Mouse (Mus musculus) forebrain, postnatal 0 days (tissue): ENCODE results near the gene Igfbp6. TPM values are rescaled to one million over a fixed set of nuclear protein-coding genes. Genes with fewer than 3 reads are reported as not detected.
A peak's percentile ranks its signal among the peaks of the same experiment; 100 is the strongest.

Experiments
- ATAC-seq: fragments of 200-750 bp; cut with Nextera tagmentation; 2 replicates; pipeline ENCODE4 v1.8.0; 2017; ENCODE audit warnings: mild to moderate bottlenecking, moderate library complexity
- DNase-seq: peaks from one replicate; pipeline ENCODE4 v3.0.0-alpha.2; 2015
- H3K27ac ChIP-seq: fragments of 300-500 bp; sonication (generic); 2 replicates; pipeline ENCODE4 v1.5.1; 2014; ENCODE audit warnings: low read depth, mild to moderate bottlenecking, antibody characterized with exemption, low read length, moderate library complexity, mixed read lengths
- H3K27me3 ChIP-seq: fragments of 300-500 bp; sonication (generic); 2 replicates; pipeline ENCODE4 v1.6.1; 2014; ENCODE audit warnings: mild to moderate bottlenecking, low read length, mixed read lengths; ENCODE audit not compliant: insufficient read depth
- H3K36me3 ChIP-seq: fragments of 300-500 bp; sonication (generic); 2 replicates; pipeline ENCODE4 v1.6.1; 2014; ENCODE audit warnings: mild to moderate bottlenecking, moderate library complexity; ENCODE audit not compliant: insufficient read depth
- H3K4me1 ChIP-seq: fragments of 300-500 bp; sonication (generic); 2 replicates; pipeline ENCODE4 v1.6.1; 2014; ENCODE audit warnings: antibody characterized with exemption; ENCODE audit not compliant: insufficient read depth
- H3K4me2 ChIP-seq: fragments of 300-500 bp; sonication (generic); 2 replicates; pipeline ENCODE4 v1.6.1; 2014; ENCODE audit warnings: low read depth, mild to moderate bottlenecking, moderate library complexity
- H3K4me3 ChIP-seq: fragments of 300-500 bp; sonication (generic); 2 replicates; pipeline ENCODE4 v1.5.1; 2014; ENCODE audit warnings: low read depth, low read length, mixed read lengths
- H3K9ac ChIP-seq: fragments of 300-500 bp; sonication (generic); 2 replicates; pipeline ENCODE4 v1.6.1; 2014; ENCODE audit warnings: mild to moderate bottlenecking
- H3K9me3 ChIP-seq: fragments of 300-500 bp; sonication (generic); 2 replicates; pipeline ENCODE4 v1.6.1; 2016; ENCODE audit warnings: low read length
- CTCF ChIP-seq: sonication (generic); IDR thresholded peaks from 2 replicates; pipeline ENCODE4 v1.5.1; 2016; ENCODE audit warnings: antibody characterized with exemption, control low read depth, low read depth
- WGBS: fragments of 180-500 bp; shearing (Covaris S2); extraction: QIAGEN DNeasy Blood & Tissue Kit; methylation state at CpG from one replicate; pipeline ENCODE4 v1.1.7; 2014; 5-methylcytosine and 5-hydroxymethylcytosine counted together
- polyA plus RNA-seq: library from polyadenylated mRNA; unstranded; fragments of >200 nt; fragmentation: Nextera tagmentation; extraction: Ambion mirVana; gene quantifications from 2 replicates; pipeline ENCODE4 v1.2.1, GENCODE M21; 2015
- total RNA-seq: library from RNA; depleted of rRNA; stranded (reverse); fragments of >200 nt; gene quantifications from 2 replicates; pipeline ENCODE4 v1.2.3, GENCODE M21; 2014; rRNA removed

The Igfbp6 gene
- total RNA-seq (11.4 and 12.2 TPM in 2 replicates), polyA plus RNA-seq (8.1 and 10.3 TPM in 2 replicates)

DNA sequence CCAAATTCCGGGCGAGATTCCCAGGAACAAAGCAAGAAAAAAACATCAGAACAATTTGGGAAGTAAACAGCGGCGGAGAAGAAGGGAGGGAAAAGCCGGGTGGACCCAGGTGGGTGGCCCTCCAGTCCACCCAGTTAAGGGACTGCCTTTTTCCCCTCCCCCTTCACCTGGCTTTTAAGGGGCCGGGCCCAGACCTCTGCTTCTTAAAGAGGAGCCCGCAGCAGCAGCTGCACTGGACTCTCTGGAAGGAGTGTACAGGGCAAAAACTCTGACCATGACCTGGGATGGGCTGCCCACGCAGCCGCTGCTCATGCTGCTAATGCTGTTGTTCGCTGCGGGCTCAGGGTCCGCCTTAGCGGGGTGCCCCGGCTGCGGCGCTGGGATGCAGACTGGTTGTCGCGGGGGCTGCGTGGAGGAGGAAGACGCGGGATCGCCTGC lies at the start of gene Igfbp6:
Igfbp6 (plus strand) TSS at position 89 of the 438 bp plus-strand sequence.
- H3K9ac ChIP-seq, result no peak within 1 kb of the TSS
- H3K27ac ChIP-seq, result no peak within 1 kb of the TSS
- H3K27me3 ChIP-seq, result peaks cover 14% of the 10 kb centered on the region
- TF ChIP-seq CTCF, result no peak
- H3K4me2 ChIP-seq, result no peak within 1 kb of the TSS
- no peaks in the 10 kb centered on the region for H3K36me3 ChIP-seq
- H3K9me3 ChIP-seq, result no peaks in the 10 kb centered on the region
- DNase-seq (no peak), ATAC-seq (no peak)
- H3K4me1 ChIP-seq, result no peaks in the 10 kb centered on the region
- 4% methylated on average over 22 of the region's 22 CpGs for WGBS
- H3K4me3 ChIP-seq, result no peak within 1 kb of the TSS

GRCm38 (mm10) chr15:102094988-102095387 lies 49.2 kb upstream of the Igfbp6 start:
- no peak for ATAC-seq
- peaks cover 80% of the 10 kb centered on the region for H3K36me3 ChIP-seq
- no peak overlapping the region for H3K27ac ChIP-seq
- 83% methylated on average over 16 of the region's 16 CpGs for WGBS
- H3K9ac ChIP-seq, result no peak overlapping the region
- H3K4me2 ChIP-seq, result no peak overlapping the region
- no peaks in the 10 kb centered on the region for H3K27me3 ChIP-seq
- no peak for TF ChIP-seq CTCF
- peaks cover 4% of the 10 kb centered on the region; the same call in 1 of the 2 replicates for H3K4me1 ChIP-seq
- no peak overlapping the region for H3K4me3 ChIP-seq
- H3K9me3 ChIP-seq, result no peaks in the 10 kb centered on the region
- no peak for DNase-seq

DNA sequence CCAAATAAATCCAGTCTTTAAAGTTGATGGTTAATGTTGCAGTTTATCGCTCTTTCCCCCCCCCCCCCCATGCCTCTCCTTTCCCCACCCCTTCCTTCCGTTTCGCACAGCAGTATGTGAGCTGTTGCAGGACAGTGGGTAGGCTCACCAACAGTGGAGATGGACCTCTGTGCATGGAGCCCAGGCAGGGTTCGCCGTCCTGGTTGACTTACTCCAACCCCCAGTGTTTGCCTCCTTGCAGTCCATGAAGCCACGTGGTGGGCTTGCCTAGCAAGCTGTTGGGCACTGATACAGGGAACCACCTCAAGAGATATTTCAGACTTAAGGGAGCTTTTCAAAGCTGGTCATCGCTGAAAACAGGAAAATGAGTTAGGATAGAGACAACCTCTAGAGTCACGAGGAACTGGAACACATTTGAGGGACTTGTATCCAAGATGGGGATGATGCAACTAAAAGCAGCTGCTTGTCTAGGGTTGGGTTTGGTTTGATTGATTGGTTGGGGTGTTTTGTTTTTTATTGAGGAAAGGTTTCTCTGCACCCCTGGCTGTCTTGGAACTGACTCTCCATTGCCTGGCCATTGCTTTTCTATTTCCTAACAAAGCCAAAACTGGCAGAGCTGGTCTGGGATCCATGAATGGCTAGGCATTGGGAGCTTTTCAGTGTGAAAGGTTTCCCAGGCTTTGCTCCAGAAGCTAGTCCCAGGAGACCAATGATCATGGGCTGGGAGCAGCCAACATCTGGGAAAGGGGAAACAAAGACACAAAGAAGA lies 46.8 kb upstream of the Igfbp6 start:
- Histone ChIP-seq H3K27me3 (no peaks in the 10 kb centered on the region), H3K4me3 (no peak overlapping the region), H3K9ac (no peak overlapping the region), H3K36me3 (peaks cover 56% of the 10 kb centered on the region), H3K27ac (no peak overlapping the region), H3K4me2 (no peak overlapping the region), H3K9me3 (no peaks in the 10 kb centered on the region), H3K4me1 (peaks cover 5% of the 10 kb centered on the region; the same call in 1 of the 2 replicates)
- WGBS, result 82% methylated on average over 8 of the region's 8 CpGs
- no peak for DNase-seq
- no peak for ATAC-seq
- no peak for TF ChIP-seq CTCF

DNA sequence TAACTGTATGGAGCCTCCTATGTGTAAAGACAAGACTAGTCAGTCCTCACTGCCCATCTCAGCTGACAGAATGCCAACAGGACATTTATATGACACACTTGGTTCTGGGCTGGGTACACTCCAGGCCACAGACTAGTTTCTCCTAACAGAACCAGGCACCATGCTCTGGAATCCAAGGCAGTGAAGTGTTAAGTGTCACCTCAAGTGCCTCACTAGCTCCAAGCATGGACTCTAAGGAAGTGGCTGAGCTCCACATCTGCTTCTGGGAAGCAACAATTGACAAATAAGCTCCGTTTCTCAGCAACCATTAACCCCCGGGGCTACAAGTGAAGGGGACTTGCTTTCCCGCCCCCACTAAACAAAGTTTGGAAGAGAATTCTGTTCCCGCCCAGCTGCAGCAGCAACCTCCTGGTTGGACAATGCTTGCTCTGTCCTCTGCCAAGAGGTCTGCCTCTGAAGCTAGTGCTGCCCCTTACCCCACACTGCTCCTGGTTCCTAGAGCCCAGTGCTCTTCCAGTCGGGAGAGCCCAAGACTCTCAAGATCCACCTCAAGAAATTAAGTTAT lies 46.1 kb upstream of the Igfbp6 start:
- DNase-seq (no peak), ATAC-seq (no peak)
- H3K27me3 ChIP-seq, result no peaks in the 10 kb centered on the region
- no peak overlapping the region for H3K4me2 ChIP-seq
- no peaks in the 10 kb centered on the region for H3K9me3 ChIP-seq
- H3K4me3 ChIP-seq, result no peak overlapping the region
- H3K27ac ChIP-seq, result no peak overlapping the region
- H3K36me3 ChIP-seq, result peaks cover 49% of the 10 kb centered on the region
- H3K4me1 ChIP-seq, result peaks cover 5% of the 10 kb centered on the region; the same call in 1 of the 2 replicates
- H3K9ac ChIP-seq, result no peak overlapping the region
- TF ChIP-seq CTCF, result no peak
- WGBS, result 27% methylated on average over 5 of the region's 5 CpGs

DNA sequence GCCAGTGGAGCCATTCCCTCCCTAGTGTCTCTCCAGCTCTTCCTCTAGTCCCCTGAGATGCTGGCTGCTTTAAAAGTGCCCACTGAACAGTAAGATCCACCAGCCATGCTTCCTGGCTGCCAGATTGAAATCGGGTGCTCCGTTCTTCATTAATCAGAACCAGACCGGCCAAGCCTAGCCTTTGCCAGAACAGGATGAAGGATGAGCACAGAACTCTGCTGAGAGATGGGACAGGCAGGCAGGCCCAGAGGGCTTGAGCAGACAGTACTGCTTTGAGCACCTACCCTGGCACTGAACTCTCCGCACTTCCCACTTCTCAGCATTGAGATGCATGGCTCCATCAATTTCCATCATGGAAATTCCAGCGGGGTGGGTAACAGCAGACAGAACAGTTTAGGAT lies 44.9 kb upstream of the Igfbp6 start:
- Histone ChIP-seq H3K4me1 (peaks cover 5% of the 10 kb centered on the region; the same call in 1 of the 2 replicates), H3K36me3 (peaks cover 37% of the 10 kb centered on the region), H3K4me3 (no peak overlapping the region), H3K27me3 (no peaks in the 10 kb centered on the region), H3K27ac (no peak overlapping the region), H3K9ac (no peak overlapping the region), H3K9me3 (no peaks in the 10 kb centered on the region), H3K4me2 (no peak overlapping the region)
- TF ChIP-seq CTCF, result no peak
- ATAC-seq (no peak), DNase-seq (no peak)
- WGBS, result 62% methylated on average over 5 of the region's 5 CpGs

- peaks cover 32% of the 10 kb centered on the region for H3K36me3 ChIP-seq
- peak overlapping the region; percentile 80 for H3K4me2 ChIP-seq
- H3K27ac ChIP-seq, result no peak overlapping the region
- no peaks in the 10 kb centered on the region for H3K9me3 ChIP-seq
- DNase-seq (no peak), ATAC-seq (no peak)
- 22% methylated on average over 8 of the region's 8 CpGs for WGBS
- H3K27me3 ChIP-seq, result no peaks in the 10 kb centered on the region
- H3K4me1 ChIP-seq, result peaks cover 5% of the 10 kb centered on the region; the same call in 1 of the 2 replicates
- TF ChIP-seq CTCF, result no peak
- peak overlapping the region; percentile 46 for H3K9ac ChIP-seq
- peak overlapping the region; percentile 44 for H3K4me3 ChIP-seq
These were observed 44.4 kb upstream of the Igfbp6 start for GRCm38 (mm10) chr15:102099771-102100160.
